Mouse (Mus musculus): ENCODE results near the gene Rac2.

GRCm38 (mm10) chr15:78541036-78541435 is 31.5 kb downstream of the Rac2 start:
- TF ChIP-seq CTCF (conservative IDR thresholded peaks at IDR 0.05; ENCODE audit: low read length), result no peak
- no peak for TF ChIP-seq POU5F1 (IDR thresholded peaks at IDR 0.05; ENCODE audit: borderline replicate concordance, low read length)
